Mouse (Mus musculus) midbrain, embryonic 14.5 days (tissue): ENCODE results near the gene Lmod3. TPM values are rescaled to one million over a fixed set of nuclear protein-coding genes. Genes with fewer than 3 reads are reported as not detected.

Source experiments
- ATAC-seq: fragments of 200-750 bp; cut with Nextera tagmentation; 2 replicates; pipeline ENCODE4 v1.8.0; 2017; ENCODE audit warnings: moderate number of reproducible peaks, moderate library complexity; ENCODE audit not compliant: low FRiP score, low TSS enrichment
- DNase-seq: peaks from one replicate; pipeline ENCODE4 v3.0.0-alpha.2; 2015
- H3K27ac ChIP-seq: fragments of 300-500 bp; sonication (generic); replicated peaks from 2 replicates; pipeline ENCODE4 v1.5.1; 2014; ENCODE audit warnings: mild to moderate bottlenecking, low read depth, low read length, moderate library complexity
- H3K27me3 ChIP-seq: fragments of 300-500 bp; sonication (generic); 2 replicates; pipeline ENCODE4 v1.6.1; 2014; ENCODE audit warnings: low read length, control low read depth, mixed read lengths; ENCODE audit not compliant: control insufficient read depth, insufficient read depth
- H3K36me3 ChIP-seq: fragments of 300-500 bp; sonication (generic); 2 replicates; pipeline ENCODE4 v1.6.1; 2014; ENCODE audit warnings: low read length, control low read depth; ENCODE audit not compliant: control insufficient read depth, insufficient read depth
- H3K4me1 ChIP-seq: fragments of 300-500 bp; sonication (generic); 2 replicates; pipeline ENCODE4 v1.6.1; 2014; ENCODE audit warnings: mild to moderate bottlenecking, antibody characterized with exemption, low read length, control low read depth; ENCODE audit not compliant: control insufficient read depth, insufficient read depth
- H3K4me2 ChIP-seq: fragments of 300-500 bp; sonication (generic); 2 replicates; pipeline ENCODE4 v1.6.1; 2014; ENCODE audit warnings: mild to moderate bottlenecking, low read length, moderate library complexity
- H3K4me3 ChIP-seq: fragments of 300-500 bp; sonication (generic); replicated peaks from 2 replicates; pipeline ENCODE4 v1.5.1; 2014; ENCODE audit warnings: low read depth, low read length
- H3K9ac ChIP-seq: fragments of 300-500 bp; sonication (generic); replicated peaks from 2 replicates; pipeline ENCODE4 v1.6.1; 2014; ENCODE audit warnings: mild to moderate bottlenecking, low read length, moderate library complexity
- H3K9me3 ChIP-seq: fragments of 300-500 bp; sonication (generic); 2 replicates; pipeline ENCODE4 v1.6.1; 2016; ENCODE audit warnings: low read length, control low read depth, mixed read lengths; ENCODE audit not compliant: control insufficient read depth
- WGBS: fragments of 180-500 bp; shearing (Covaris S2); extraction: QIAGEN DNeasy Blood & Tissue Kit; methylation state at CpG from one replicate; pipeline ENCODE4 v1.1.7; 2014; 5-methylcytosine and 5-hydroxymethylcytosine counted together
- polyA plus RNA-seq: library from polyadenylated mRNA; unstranded; fragments of >200 nt; fragmentation: Nextera tagmentation; extraction: Ambion mirVana; gene quantifications from 2 replicates; pipeline ENCODE4 v1.2.1, GENCODE M21; 2014

The Lmod3 gene
- polyA plus RNA-seq, 1 experiment from 2014 or later: not detected

- no peaks in the 10 kb centered on the region for H3K9me3 ChIP-seq
- no peak overlapping the region for H3K4me2 ChIP-seq
- 95% methylated on average over 9 of the region's 9 CpGs for WGBS
- no peak overlapping the region for H3K27ac ChIP-seq
- H3K27me3 ChIP-seq: no peaks in the 10 kb centered on the region
- H3K4me1 ChIP-seq: no peaks in the 10 kb centered on the region
- peaks cover 26% of the 10 kb centered on the region for H3K36me3 ChIP-seq
- ATAC-seq: no peak
- no peak overlapping the region for H3K4me3 ChIP-seq
- H3K9ac ChIP-seq: no peak overlapping the region
- no peak for DNase-seq
Measured at GRCm38 (mm10) chr6:97227067-97227847, 25.3 kb downstream of the Lmod3 start.

GRCm38 (mm10) chr6:97226083-97226491 lies 26.5 kb downstream of the Lmod3 start:
- 41% methylated on average over 1 of the region's 1 CpGs for WGBS

DNA sequence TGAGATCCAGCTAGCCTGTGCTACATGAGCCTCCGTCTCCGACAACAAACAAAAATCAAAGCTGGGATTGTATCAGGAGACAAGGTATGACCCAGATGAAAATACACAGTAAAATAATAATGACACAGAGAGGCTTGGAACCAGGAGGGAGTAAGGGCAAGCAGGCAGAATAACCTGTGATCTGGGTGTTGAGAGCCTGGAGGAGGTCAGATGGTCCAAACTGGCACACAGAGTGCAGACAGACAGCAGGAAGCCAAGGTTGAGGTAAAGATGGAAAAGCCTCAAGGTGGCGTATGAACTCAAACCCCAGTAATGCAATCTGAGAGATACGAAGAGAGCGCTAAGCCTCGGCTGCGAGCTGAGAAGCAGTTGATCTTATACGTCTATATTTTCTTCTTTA lies 28.1 kb downstream of the Lmod3 start:
- 93% methylated on average over 8 of the region's 8 CpGs for WGBS
- no peak overlapping the region for H3K9ac ChIP-seq
- no peak overlapping the region for H3K4me3 ChIP-seq
- H3K27me3 ChIP-seq: no peaks in the 10 kb centered on the region
- H3K36me3 ChIP-seq: peaks cover 4% of the 10 kb centered on the region
- H3K4me1 ChIP-seq: no peaks in the 10 kb centered on the region
- no peaks in the 10 kb centered on the region for H3K9me3 ChIP-seq
- no peak overlapping the region for H3K4me2 ChIP-seq
- no peak overlapping the region for H3K27ac ChIP-seq
- no peak for ATAC-seq
- no peak for DNase-seq

More at GRCm38 (mm10) chr6:97226083-97226491, 26.5 kb downstream of the Lmod3 start:
- Histone ChIP-seq H3K27me3 (no peaks in the 10 kb centered on the region), H3K9ac (no peak overlapping the region), H3K36me3 (peaks cover 17% of the 10 kb centered on the region), H3K4me1 (no peaks in the 10 kb centered on the region), H3K9me3 (no peaks in the 10 kb centered on the region), H3K4me3 (no peak overlapping the region), H3K4me2 (no peak overlapping the region), H3K27ac (0 out of 2 replicates have a peak overlapping the region, but pooled peaks have one; percentile 21)
- DNase-seq (no peak), ATAC-seq (no peak)

DNA sequence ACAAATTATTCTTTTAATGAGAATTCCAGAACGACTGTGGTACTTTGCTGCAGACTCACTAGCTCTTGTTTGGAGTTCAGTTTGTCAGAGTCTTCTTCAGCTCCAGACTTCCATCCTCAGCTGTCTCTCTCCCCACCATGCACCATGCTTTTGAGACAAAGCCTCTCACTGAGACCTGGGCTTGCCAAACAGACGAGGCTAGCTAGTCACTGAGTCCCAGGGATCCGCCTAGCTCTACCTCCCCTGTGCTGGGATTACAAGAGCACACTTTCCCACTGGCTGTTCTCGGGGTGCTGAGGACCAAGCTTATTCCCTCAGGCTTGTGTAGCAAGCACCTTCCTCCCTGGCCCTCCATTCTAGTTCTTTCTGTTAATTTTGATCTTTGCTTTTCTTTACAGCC lies 29.0 kb downstream of the Lmod3 start:
- H3K27ac ChIP-seq: no peak overlapping the region
- 0 out of 2 replicates have a peak, but pooled peaks cover 2% of the 10 kb centered on the region for H3K36me3 ChIP-seq
- no peaks in the 10 kb centered on the region for H3K9me3 ChIP-seq
- H3K9ac ChIP-seq: no peak overlapping the region
- no peaks in the 10 kb centered on the region for H3K27me3 ChIP-seq
- no peaks in the 10 kb centered on the region for H3K4me1 ChIP-seq
- no peak overlapping the region for H3K4me3 ChIP-seq
- WGBS: 77% methylated on average over 4 of the region's 4 CpGs
- no peak for ATAC-seq
- H3K4me2 ChIP-seq: no peak overlapping the region
- no peak for DNase-seq

DNA sequence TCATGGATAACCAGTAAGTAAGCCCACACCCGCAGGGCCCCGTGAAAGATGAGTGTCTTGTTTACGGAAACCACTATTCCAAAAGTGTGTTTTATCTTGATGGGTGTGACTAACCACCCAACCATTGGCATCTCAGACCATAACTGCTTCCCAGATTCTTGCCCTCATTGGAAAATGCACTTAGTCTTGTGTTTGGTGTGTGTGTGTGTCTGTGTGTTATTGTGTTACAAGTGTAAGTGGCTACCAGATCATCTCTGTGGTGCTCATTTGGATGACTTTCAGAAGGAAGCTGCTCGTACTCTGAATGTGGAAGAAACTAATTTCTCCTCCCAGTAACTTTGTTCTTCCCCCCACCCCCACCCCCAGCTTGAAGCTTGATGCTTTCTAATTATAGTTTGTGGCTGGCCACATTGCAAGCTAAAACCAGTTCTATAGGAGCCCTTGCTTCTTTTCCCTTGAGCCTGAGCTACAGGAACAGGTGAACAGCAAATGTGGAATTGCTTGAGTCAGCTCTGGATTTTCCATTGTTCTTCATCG lies 29.6 kb downstream of the Lmod3 start:
- Histone ChIP-seq H3K4me2 (no peak overlapping the region), H3K4me1 (no peaks in the 10 kb centered on the region), H3K9me3 (no peaks in the 10 kb centered on the region), H3K36me3 (0 out of 2 replicates have a peak, but pooled peaks cover 2% of the 10 kb centered on the region), H3K27me3 (no peaks in the 10 kb centered on the region), H3K9ac (no peak overlapping the region), H3K27ac (no peak overlapping the region), H3K4me3 (no peak overlapping the region)
- ATAC-seq (no peak), DNase-seq (no peak)
- 81% methylated on average over 5 of the region's 5 CpGs for WGBS

GRCm38 (mm10) chr6:97222321-97222720 lies 30.2 kb downstream of the Lmod3 start:
- no peaks in the 10 kb centered on the region for H3K9me3 ChIP-seq
- no peak for DNase-seq
- H3K27ac ChIP-seq: no peak overlapping the region
- no peaks in the 10 kb centered on the region for H3K4me1 ChIP-seq
- H3K27me3 ChIP-seq: no peaks in the 10 kb centered on the region
- no peak overlapping the region for H3K9ac ChIP-seq
- ATAC-seq: no peak
- 0 out of 2 replicates have a peak, but pooled peaks cover 2% of the 10 kb centered on the region for H3K36me3 ChIP-seq
- WGBS: 57% methylated on average over 6 of the region's 6 CpGs
- H3K4me3 ChIP-seq: no peak overlapping the region
- no peak overlapping the region for H3K4me2 ChIP-seq

DNA sequence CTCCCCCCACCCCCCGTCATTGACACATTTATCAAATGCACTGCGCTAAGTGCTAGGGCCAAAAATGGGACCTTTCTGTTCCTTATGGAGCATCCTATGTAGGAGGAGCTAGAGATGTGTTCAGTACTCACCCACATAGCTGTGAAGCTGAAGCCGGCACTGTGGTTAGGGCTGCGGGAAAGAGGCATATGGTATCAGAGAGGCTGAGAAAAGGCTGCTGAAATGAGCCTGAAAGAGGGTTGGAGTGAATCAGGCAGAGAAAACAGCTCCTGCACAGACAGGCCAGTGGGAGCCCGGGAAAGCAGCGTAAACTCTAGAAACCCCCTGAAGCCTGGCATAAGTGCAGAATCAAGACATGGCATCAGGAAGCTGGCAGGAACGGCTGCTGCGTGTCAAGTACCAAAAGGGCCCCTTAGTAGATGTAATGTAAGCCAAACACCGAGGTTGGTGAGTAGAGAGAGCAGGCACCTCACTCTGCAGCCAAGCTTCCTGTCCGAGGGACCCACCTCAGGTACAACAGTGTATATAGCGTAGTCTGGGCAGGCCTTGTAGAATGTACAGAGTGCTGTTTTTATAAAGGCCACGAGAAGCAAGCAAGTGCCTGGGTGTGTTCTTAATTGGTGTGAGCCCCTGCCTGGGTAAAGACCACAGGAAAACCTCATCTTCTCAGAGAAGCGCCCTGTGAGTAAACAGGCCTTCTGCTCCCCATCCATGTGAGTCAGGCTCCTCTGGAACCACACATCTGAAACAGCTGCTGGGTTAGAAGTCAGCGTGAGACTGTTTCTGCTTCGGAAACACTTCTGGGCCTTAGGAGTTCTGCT lies 31.1 kb downstream of the Lmod3 start:
- no peak overlapping the region for H3K4me3 ChIP-seq
- ATAC-seq (no peak), DNase-seq (no peak)
- no peak overlapping the region for H3K9ac ChIP-seq
- no peak overlapping the region for H3K4me2 ChIP-seq
- H3K27ac ChIP-seq: no peak overlapping the region
- no peaks in the 10 kb centered on the region for H3K9me3 ChIP-seq
- H3K4me1 ChIP-seq: no peaks in the 10 kb centered on the region
- H3K36me3 ChIP-seq: 0 out of 2 replicates have a peak, but pooled peaks cover 2% of the 10 kb centered on the region
- 77% methylated on average over 15 of the region's 15 CpGs for WGBS
- no peaks in the 10 kb centered on the region for H3K27me3 ChIP-seq

GRCm38 (mm10) chr6:97220672-97221071 lies 31.9 kb downstream of the Lmod3 start:
- Histone ChIP-seq H3K27ac (no peak overlapping the region), H3K9me3 (no peaks in the 10 kb centered on the region)

More at GRCm38 (mm10) chr6:97220672-97221071, 31.9 kb downstream of the Lmod3 start:
- no peak overlapping the region for H3K4me3 ChIP-seq
- H3K27me3 ChIP-seq: no peaks in the 10 kb centered on the region
- no peak overlapping the region for H3K9ac ChIP-seq
- ATAC-seq: no peak
- H3K4me2 ChIP-seq: no peak overlapping the region
- H3K36me3 ChIP-seq: 0 out of 2 replicates have a peak, but pooled peaks cover 2% of the 10 kb centered on the region
- 70% methylated on average over 3 of the region's 5 CpGs for WGBS
- no peak for DNase-seq
- no peaks in the 10 kb centered on the region for H3K4me1 ChIP-seq
